Mouse (Mus musculus): Measurements from ENCODE around the gene Papss2.

GRCm38 (mm10) chr19:32646382-32646781 is 50.8 kb downstream of the Papss2 start:
- TF ChIP-seq CTCF (conservative IDR thresholded peaks at IDR 0.05; ENCODE audit: insufficient read depth, insufficient read length, low read depth, low read length) (no peak), POLR2A (IDR thresholded peaks at IDR 0.05; ENCODE audit: low read depth, low read length) (no peak)
